Comparison of ENCODE assay signal across 12 mouse cellular contexts in genomic region chr2:22689969-22690368, GRCm38 (mm10).
DNase-seq lines count a peak whose midpoint lies in the region; ATAC-seq and TF ChIP-seq lines count a peak whose summit lies in the region.
"Had no signal": no experiment of that assay in that cellular context is flagged by ENCODE, and none has a peak within 500 bp of the region (broad histone marks: within the 10 kb centered on the region; RNA-seq: fewer than 3 reads in every experiment).

No protein-coding gene starts in this region.

- no peak for TF ChIP-seq EP300 in lung, postnatal 0 days (IDR thresholded peaks at IDR 0.05)
- TF ChIP-seq EP300 in MEL (IDR thresholded peaks at IDR 0.05; ENCODE audit: low read depth in 1 of 2, low read length in 2 of 2), result no peak

- H3K9me3 ChIP-seq in forebrain, postnatal 0 days (ENCODE audit: low read length), result no peaks in the 10 kb centered on the region
- no peaks in the 10 kb centered on the region for H3K9me3 ChIP-seq in forebrain, embryonic 11.5 days (ENCODE audit: control insufficient read depth, low read length)
- no peaks in the 10 kb centered on the region for H3K9me3 ChIP-seq in lung, postnatal 0 days (ENCODE audit: low read length)
- no peaks in the 10 kb centered on the region for H3K9me3 ChIP-seq in MEL (replicated peaks; ENCODE audit: insufficient read depth, low read length)
- H3K9me3 ChIP-seq in forebrain, embryonic 16.5 days (ENCODE audit: control insufficient read depth, low read length), result no peaks in the 10 kb centered on the region
- H3K9me3 ChIP-seq: forebrain, embryonic 12.5 days had no signal

- no peaks in the 10 kb centered on the region for H3K79me2 ChIP-seq in MEL (ENCODE audit: control insufficient read depth, insufficient read depth, low read length, poor library complexity)

- H3K27ac ChIP-seq in forebrain, postnatal 0 days (ENCODE audit: low read depth, low read length), result no peak overlapping the region
- no peak overlapping the region for H3K27ac ChIP-seq in forebrain, embryonic 11.5 days (ENCODE audit: low read depth, low read length)
- H3K27ac ChIP-seq in lung, postnatal 0 days (ENCODE audit: low read length), result no peak overlapping the region
- no peak overlapping the region for H3K27ac ChIP-seq in MEL (ENCODE audit: control insufficient read depth, low read depth, low read length)
- H3K27ac ChIP-seq in forebrain, embryonic 16.5 days (ENCODE audit: low read length), result no peak overlapping the region
- H3K27ac ChIP-seq: forebrain, embryonic 12.5 days; macrophage had no signal

- no peak overlapping the region for H3K4me2 ChIP-seq in forebrain, postnatal 0 days (ENCODE audit: low read depth)
- no peak overlapping the region for H3K4me2 ChIP-seq in forebrain, embryonic 11.5 days (ENCODE audit: low read depth, low read length, severe bottlenecking)
- no peak overlapping the region for H3K4me2 ChIP-seq in lung, postnatal 0 days (replicated peaks; ENCODE audit: low read depth, low read length)
- no peak overlapping the region for H3K4me2 ChIP-seq in forebrain, embryonic 16.5 days (ENCODE audit: low read length)
- H3K4me2 ChIP-seq: forebrain, embryonic 12.5 days had no signal

- TF ChIP-seq RAD21 in MEL (IDR thresholded peaks at IDR 0.05; ENCODE audit: low read depth, low read length), result peak; percentile 67

- no peaks in the 10 kb centered on the region for H3K4me1 ChIP-seq in forebrain, postnatal 0 days (ENCODE audit: insufficient read depth)
- no peaks in the 10 kb centered on the region for H3K4me1 ChIP-seq in forebrain, embryonic 11.5 days (replicated peaks; ENCODE audit: control insufficient read depth, insufficient read depth, low read length)
- no peaks in the 10 kb centered on the region for H3K4me1 ChIP-seq in lung, postnatal 0 days (ENCODE audit: insufficient read depth, low read depth, low read length)
- no peaks in the 10 kb centered on the region for H3K4me1 ChIP-seq in lung, adult 2 months (ENCODE audit: control insufficient read depth, insufficient read depth, low read length)
- no peaks in the 10 kb centered on the region for H3K4me1 ChIP-seq in MEL (ENCODE audit: control insufficient read depth in 1 of 2, insufficient read depth in 2 of 2, low read length in 2 of 2)
- no peaks in the 10 kb centered on the region for H3K4me1 ChIP-seq in forebrain, embryonic 16.5 days (replicated peaks; ENCODE audit: control insufficient read depth, insufficient read depth, low read length)
- H3K4me1 ChIP-seq: forebrain, embryonic 12.5 days had no signal

- no peak for DNase-seq in forebrain, postnatal 0 days
- DNase-seq in forebrain, embryonic 11.5 days (ENCODE audit: low spot score), result no peak
- DNase-seq in lung, postnatal 0 days (ENCODE audit: low spot score), result no peak
- no peak for DNase-seq in lung, adult 2 months
- peak; percentile 13 for DNase-seq in MEL (ENCODE audit: low read depth, low spot score)
- peak; percentile 22 for DNase-seq in naive thymus-derived CD4-positive, alpha-beta T cell, adult 2 months (ENCODE audit: low read depth)
- no peak for DNase-seq in layer of hippocampus, postnatal 36 days
- DNase-seq: cerebellum, adult 9-10 months; kidney, adult 11 months had no signal

- H3K4me3 ChIP-seq in forebrain, postnatal 0 days (ENCODE audit: low read depth, low read length), result no peak overlapping the region
- no peak overlapping the region for H3K4me3 ChIP-seq in forebrain, embryonic 11.5 days (ENCODE audit: low read depth, low read length)
- H3K4me3 ChIP-seq in lung, postnatal 0 days (ENCODE audit: low read depth, low read length), result no peak overlapping the region
- H3K4me3 ChIP-seq in lung, adult 2 months (replicated peaks; ENCODE audit: extremely low read depth, low read depth, low read length), result no peak overlapping the region
- H3K4me3 ChIP-seq in MEL (ENCODE audit: control insufficient read depth in 1 of 2, insufficient read depth in 1 of 2, low read depth in 2 of 2, low read length in 2 of 2), result no peak overlapping the region
- H3K4me3 ChIP-seq in forebrain, embryonic 16.5 days (replicated peaks; ENCODE audit: low read length), result no peak overlapping the region
- H3K4me3 ChIP-seq: forebrain, embryonic 12.5 days had no signal

- no peak for TF ChIP-seq POLR2A in lung, adult 2 months (IDR thresholded peaks at IDR 0.05; ENCODE audit: borderline replicate concordance, extremely low read depth, low read depth, low read length)
- TF ChIP-seq POLR2A in MEL (IDR thresholded peaks at IDR 0.05; ENCODE audit: control insufficient read depth in 1 of 2, insufficient read depth in 1 of 2, low read depth in 1 of 2, low read length in 2 of 2, poor library complexity in 1 of 2), result no peak

- no peak overlapping the region for H3K9ac ChIP-seq in forebrain, postnatal 0 days
- no peak overlapping the region for H3K9ac ChIP-seq in forebrain, embryonic 11.5 days (ENCODE audit: low read length)
- no peak overlapping the region for H3K9ac ChIP-seq in lung, postnatal 0 days (replicated peaks; ENCODE audit: low read depth)
- H3K9ac ChIP-seq in MEL (ENCODE audit: control insufficient read depth, low read depth, low read length, poor library complexity, severe bottlenecking), result no peak overlapping the region
- no peak overlapping the region for H3K9ac ChIP-seq in forebrain, embryonic 16.5 days (replicated peaks; ENCODE audit: low read depth, low read length)
- H3K9ac ChIP-seq: forebrain, embryonic 12.5 days had no signal

- ATAC-seq in forebrain, postnatal 0 days, result no peak
- ATAC-seq in forebrain, embryonic 11.5 days (replicated peaks; ENCODE audit: low FRiP score), result no peak
- no peak for ATAC-seq in lung, postnatal 0 days
- ATAC-seq in forebrain, embryonic 16.5 days, result no peak

- WGBS in forebrain, postnatal 0 days, result 86% methylated on average over 7 of the region's 7 CpGs
- 82% methylated on average over 7 of the region's 7 CpGs for WGBS in forebrain, embryonic 11.5 days
- 78% methylated on average over 7 of the region's 7 CpGs for WGBS in lung, postnatal 0 days
- WGBS in lung, adult 2 months, result 77% methylated on average over 7 of the region's 7 CpGs
- WGBS in forebrain, embryonic 16.5 days, result 89% methylated on average over 7 of the region's 7 CpGs

- TF ChIP-seq CTCF in forebrain, postnatal 0 days (IDR thresholded peaks at IDR 0.05; ENCODE audit: low read depth), result peak; percentile 30
- peak; percentile 28; the same call in 1 of the 2 replicates for TF ChIP-seq CTCF in lung, postnatal 0 days (IDR thresholded peaks at IDR 0.05)
- no peak for TF ChIP-seq CTCF in lung, adult 2 months (IDR thresholded peaks at IDR 0.05; ENCODE audit: insufficient read depth, low read length)
- peak; percentile 24 to 64 (median 56); a peak in 5 of 6 replicates for TF ChIP-seq CTCF in MEL (IDR thresholded peaks at IDR 0.05 in 2 of 3, conservative IDR thresholded peaks at IDR 0.05 in 1 of 3; ENCODE audit: control insufficient read depth in 1 of 3, insufficient read depth in 1 of 3, low read depth in 2 of 3, low read length in 3 of 3, poor library complexity in 1 of 3, severe bottlenecking in 1 of 3)

- no peaks in the 10 kb centered on the region for H3K27me3 ChIP-seq in forebrain, postnatal 0 days (ENCODE audit: insufficient read depth, low read length)
- H3K27me3 ChIP-seq in forebrain, embryonic 11.5 days (ENCODE audit: control insufficient read depth, insufficient read depth, low read length), result no peaks in the 10 kb centered on the region
- no peaks in the 10 kb centered on the region for H3K27me3 ChIP-seq in lung, postnatal 0 days (replicated peaks; ENCODE audit: insufficient read depth, low read length)
- H3K27me3 ChIP-seq in MEL (ENCODE audit: control insufficient read depth in 1 of 2, insufficient read depth in 2 of 2, low read length in 2 of 2), result peaks cover 0 to 7% of the 10 kb centered on the region in 2 experiments; a peak in 3 of 4 replicates
- no peaks in the 10 kb centered on the region for H3K27me3 ChIP-seq in forebrain, embryonic 16.5 days (replicated peaks; ENCODE audit: control insufficient read depth, insufficient read depth, low read length)
- H3K27me3 ChIP-seq: forebrain, embryonic 12.5 days had no signal

- peaks cover 24% of the 10 kb centered on the region for H3K36me3 ChIP-seq in forebrain, postnatal 0 days (ENCODE audit: insufficient read depth)
- no peaks in the 10 kb centered on the region for H3K36me3 ChIP-seq in forebrain, embryonic 11.5 days (ENCODE audit: control insufficient read depth, insufficient read depth, low read length)
- H3K36me3 ChIP-seq in lung, postnatal 0 days (ENCODE audit: insufficient read depth, low read length), result no peaks in the 10 kb centered on the region
- H3K36me3 ChIP-seq in MEL (ENCODE audit: control insufficient read depth in 1 of 2, insufficient read depth in 2 of 2, low read length in 2 of 2), result no peaks in the 10 kb centered on the region
- H3K36me3 ChIP-seq in forebrain, embryonic 16.5 days (ENCODE audit: control insufficient read depth, insufficient read depth), result peaks cover 3% of the 10 kb centered on the region; the same call in 1 of the 2 replicates

TF ChIP-seq in MEL, 35 proteins besides CTCF, POLR2A, EP300 and RAD21:
- TF ChIP-seq POLR2AphosphoS2 (IDR thresholded peaks at IDR 0.05; ENCODE audit: low read length) (no peak), ZC3H11A (IDR thresholded peaks at IDR 0.05; ENCODE audit: low read depth, low read length) (peak; percentile 64), SMC3 (IDR thresholded peaks at IDR 0.05; ENCODE audit: low read depth, low read length) (peak; percentile 73)

Comparison
In these comparisons a context has a peak if more than half of its experiments do, and no peak if none do; other contexts are left out.
1. DNase-seq: peak in MEL (single experiment) and naive thymus-derived CD4-positive, alpha-beta T cell, adult 2 months (single experiment); none in forebrain, postnatal 0 days (single experiment), forebrain, embryonic 11.5 days (single experiment), lung, postnatal 0 days (single experiment), lung, adult 2 months (single experiment) and layer of hippocampus, postnatal 36 days (0 of 2).